Mouse (Mus musculus): Measurements from ENCODE around the gene Actbl2.

Actbl2 gene

DNA sequence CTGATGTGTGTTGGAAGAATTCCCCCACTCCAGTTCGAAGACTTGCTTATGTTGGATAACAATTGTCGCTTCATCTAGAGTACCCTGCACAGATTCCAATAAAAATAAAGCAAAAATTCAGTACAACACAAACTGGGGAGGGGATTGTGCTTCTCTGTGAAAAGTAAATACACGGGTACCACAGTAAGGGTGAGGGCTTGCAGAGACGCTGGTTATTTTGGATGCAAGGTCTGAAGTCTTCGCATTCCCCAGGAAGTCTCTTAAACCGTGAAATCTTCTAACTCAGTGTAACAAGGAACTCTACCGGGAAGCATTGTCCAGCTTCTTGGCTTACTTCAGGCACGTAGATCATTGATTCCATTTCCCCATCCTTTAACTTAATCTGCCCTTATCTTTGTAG lies 17.1 kb downstream of the Actbl2 start:
- DNase-seq: no peak

DNA sequence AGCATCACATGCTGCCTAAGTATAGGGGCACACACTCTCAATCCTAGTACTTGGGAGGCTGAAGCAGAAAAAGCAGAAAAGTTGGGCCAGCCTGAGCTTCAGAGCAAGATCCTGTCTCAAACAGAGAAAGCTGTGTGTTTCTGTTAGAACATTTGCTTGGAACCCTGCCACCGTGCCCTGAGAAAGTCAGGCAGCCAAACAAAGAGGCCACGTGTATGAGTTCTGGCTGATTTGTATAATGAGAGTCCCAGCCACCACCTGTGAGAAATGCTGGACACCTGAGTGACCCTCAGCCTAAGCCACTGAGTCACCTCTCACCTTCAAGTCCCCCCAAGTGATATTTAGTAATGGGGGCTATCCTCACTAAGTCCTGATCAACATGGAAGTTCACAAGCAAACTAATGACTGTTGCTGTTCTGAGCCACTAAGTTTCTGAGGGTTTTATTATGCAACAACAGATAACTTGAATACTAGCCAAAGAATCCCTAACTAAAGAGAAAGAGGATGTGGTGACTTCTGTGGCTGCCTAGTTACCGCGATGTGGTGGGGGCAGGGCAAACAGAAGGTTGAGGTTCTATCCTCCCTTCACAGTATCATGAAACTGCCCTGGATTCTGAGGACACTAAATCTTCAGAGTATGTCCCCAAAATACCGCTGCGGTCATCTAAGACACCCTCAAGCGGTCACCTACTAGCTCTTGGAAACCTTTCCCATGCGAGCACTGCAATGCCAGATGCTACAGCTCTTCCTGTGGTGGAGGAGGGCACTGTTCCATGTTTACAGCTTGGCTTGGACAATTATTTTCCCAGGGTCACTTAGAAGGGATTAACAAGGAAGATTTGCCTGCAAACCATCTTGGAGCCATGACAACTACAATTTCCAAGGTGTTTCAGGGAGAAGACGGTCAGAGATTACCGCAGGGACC lies 31.9 kb downstream of the Actbl2 start:
- peak; percentile 73 for DNase-seq

DNA sequence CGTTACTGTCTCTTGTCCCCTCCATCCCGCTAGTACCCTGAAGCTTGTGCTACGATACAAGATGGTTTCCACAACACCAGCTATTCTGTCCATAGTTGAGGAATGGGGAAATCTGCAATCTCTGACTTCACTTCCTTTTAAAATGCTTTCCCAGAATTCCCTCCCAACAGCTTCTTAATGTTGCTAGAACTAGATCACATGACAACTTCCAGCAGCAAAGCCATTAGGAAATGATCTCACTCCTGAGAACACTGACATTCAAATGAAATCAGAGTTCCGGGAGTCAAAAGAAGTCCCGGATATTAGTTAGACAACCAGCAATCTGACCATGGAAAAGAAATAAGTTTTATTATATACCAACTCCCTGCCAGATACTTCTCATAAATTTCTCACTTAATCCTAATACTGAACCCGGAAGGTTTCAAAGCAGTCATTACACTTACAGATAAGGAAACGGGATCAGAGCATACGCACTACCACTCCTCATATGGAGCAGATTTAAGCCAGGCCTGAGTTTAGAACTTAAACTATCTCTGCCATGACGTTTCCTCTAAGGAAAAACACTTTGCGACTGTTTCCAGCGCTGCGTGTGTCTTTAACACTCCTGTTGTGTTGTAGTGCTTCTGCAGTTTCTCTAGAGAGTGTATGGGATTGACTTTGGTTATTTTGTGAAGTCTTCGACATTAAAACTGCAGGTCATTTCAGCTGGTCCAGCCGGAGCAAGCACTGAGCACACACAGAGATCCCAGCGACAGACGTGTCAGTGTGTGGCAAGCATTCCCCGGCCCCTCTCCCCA lies 36.5 kb downstream of the Actbl2 start:
- no peak for DNase-seq

DNA sequence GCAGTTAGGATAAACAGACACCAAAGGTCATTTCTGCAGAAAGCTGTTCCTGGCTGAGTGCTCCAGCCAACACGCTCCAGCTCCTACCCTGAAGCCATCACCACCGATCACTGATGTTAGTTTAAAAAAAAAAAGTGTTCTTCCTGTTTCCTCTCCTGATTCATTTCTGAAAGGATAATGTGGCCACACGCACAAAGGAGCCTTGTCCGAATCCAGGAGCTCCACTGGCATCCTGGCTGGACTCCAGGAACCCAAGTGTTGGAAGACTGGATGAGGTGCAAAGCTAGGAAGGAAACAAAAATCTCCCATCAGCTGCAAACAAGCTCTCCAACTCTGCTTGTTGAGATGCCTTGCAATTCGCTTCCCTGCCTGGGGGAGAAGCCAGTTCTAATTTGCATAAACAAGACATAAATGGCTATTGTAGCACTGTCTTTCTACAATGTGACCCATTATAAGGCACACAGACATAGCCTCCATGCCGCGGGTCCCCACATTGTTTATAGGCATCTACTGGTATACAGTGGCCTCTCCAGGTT lies 37.2 kb downstream of the Actbl2 start:
- peak; percentile 55 for DNase-seq

DNA sequence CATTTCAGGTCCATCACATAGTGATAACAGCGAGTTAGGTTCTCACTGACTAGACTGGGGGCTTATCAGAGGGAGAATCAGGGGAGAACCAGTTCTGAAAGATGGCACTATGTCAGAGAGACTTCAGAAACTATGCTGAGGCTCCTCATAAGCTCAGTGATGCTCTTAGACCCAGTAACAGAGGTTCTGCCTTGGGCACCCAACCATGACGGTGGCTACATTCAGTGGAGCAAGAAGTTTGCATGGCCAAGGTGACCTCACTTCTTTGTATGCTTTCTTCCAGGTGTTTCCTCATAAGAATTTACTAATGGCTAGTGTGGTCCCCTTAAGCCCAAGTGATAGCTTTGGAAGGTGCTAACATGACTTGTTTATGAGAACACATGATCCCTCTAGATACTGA lies 38.7 kb downstream of the Actbl2 start:
- no peak for DNase-seq

DNA sequence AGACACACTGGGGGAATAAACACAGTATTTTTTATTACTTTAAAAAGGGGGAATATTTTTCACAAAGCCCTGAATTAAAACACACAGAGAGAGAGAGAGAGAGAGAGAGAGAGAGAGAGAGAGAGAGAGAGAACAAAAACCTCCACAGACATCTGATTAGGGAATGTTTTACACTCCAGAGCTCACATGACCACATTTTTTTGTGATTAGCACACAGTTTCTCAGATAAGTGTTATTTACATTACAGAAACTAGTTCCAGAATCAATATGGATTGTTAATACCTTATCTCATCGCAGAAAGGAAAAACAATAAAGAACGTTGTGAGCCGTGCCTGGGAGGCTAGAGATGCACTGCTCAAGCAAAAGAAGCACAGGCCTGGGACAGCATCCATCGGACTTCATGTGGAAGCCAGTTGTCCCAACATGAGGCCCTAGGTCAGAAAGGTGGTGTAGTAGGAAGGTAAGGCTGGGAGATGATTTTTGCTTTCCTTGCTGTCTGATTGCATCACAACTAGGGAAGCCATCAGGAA lies 40.2 kb downstream of the Actbl2 start:
- DNase-seq: no peak

DNA sequence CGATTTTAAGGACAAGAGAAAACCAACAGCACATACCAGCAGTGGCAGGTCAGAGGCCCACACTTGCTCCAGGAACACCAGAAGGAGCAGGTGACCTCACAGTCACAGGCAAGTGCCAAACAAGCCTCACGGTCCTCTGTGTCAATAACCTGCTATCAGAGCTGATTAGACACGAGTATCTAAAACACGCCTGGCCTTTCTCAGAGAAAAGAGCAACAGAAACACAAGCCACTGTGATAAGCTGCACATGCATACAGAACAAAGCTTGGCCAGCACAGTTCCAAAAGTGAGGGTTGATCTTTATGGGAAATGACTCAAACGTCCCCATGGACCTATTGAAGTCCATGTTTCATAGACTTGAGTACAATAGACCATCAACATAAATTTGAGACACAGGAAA lies 41.2 kb downstream of the Actbl2 start:
- DNase-seq: no peak

DNA sequence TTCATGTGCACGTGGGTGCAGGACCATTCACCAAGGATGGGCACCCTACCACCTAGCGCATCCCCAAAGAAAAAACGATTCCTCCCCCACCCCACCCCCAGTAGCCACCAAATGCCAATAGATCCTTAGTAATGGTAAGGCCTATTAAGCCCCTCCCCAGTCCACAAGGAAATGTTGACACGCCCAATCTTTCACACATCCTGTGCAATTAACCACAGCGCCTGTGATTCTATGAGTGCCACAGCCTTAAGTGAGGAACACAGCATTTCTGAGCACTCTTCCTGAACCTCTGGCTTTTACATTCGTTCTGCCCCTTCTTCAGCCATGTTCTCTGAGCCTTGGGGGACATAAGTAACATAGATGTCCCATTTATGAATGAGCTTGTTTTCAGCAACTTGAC lies 42.8 kb downstream of the Actbl2 start:
- no peak for DNase-seq

DNA sequence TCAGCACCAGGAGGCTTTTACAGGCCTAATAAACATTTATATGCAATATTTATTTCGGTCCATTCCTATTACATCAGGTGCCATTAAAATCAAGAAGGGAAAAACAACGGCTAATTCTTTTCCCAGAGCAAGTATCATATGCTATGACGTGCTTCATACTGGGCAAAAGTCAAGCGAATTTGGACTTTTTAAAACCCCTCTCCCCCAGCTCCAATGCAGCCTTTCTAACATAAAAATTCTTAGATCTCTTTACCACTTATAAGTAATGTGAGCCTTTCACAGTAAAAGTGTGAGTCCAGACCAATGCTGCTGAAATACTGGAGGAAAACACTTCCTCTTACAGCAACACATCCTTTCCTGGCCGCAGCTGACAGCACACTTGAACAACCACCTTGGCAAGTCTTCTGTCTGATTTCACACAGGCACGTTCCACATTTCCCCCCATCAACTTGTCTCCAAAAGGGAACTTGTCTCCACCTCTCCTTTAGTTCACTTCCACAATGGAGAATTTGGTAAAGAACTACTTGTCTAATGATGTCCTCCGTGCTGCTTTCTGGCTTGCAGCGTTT lies 44.4 kb downstream of the Actbl2 start:
- DNase-seq: no peak

DNA sequence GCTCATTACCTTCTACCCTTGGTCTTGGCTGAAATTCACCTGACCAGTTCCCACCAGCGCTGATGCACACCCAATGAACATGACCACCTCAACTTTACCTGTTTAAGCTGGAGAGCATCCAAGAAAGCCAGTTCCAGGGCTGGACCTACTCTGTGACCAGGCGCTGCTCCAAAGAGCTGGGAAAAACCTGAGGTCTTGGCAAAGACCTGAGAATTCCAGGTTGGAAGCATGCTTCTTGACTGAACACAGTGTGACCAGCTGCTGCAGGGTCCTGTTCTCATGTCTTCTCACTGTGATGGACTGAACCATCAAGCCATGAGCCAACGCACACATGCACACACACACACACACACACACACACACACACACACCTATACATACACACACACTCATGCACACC lies 46.0 kb downstream of the Actbl2 start:
- DNase-seq: no peak

DNA sequence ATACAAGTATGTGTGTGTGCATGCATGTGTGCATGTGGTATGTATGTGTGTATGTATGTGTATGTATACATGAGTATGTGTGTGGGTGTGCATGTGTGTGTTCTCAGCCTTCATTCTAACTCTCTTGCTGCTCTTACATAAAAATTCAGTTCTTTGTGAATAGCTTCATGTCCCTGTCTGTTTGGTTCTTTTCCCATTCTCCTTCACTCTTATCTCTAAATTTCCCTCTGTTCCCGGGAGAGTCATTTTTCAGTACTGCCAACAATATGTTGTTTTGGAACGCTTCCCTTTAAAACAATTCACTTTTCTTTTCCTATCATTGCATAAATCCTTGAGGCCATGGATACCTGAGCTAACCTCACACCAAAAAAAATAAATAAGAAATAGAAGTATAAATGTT lies 46.6 kb downstream of the Actbl2 start:
- no peak for DNase-seq

DNA sequence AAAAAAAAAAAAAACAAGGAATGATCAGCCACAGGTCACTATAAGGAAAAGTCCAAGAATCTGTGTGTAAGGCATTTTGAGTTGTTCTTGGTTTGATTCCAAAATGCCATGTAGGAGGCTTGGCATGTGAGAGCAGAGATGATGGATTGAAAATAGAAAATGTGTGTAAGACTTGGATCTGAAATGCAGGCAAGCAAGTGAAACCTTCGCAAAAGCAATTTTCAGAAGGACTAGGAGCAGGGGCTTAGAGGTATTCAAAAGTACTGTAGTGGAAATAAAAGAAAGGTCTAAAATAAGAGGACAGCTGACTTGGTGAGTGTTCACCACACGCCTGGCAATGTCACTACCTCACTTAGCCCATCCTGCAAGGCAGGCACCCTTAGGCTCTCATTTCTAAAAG lies 49.4 kb downstream of the Actbl2 start:
- DNase-seq: no peak

DNA sequence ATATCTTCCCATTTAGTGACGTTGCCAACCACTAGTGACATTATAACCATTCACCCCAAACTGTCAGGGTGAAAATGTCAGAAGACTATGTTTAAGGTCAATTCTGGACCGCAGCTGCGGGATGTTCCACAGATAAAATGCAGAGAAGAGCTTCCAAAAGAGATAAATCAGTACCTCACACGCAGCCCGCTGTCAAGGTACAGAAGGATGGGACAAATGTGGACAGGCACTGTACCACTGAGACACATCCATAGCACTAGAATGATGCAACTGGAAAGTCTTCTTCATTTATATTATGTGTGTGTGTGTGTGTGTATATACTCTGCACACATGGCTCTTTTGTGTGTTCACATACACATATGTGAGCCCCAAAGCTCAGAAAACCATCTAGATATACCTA lies 49.9 kb downstream of the Actbl2 start:
- no peak for DNase-seq
